Mouse (Mus musculus): ENCODE results near the gene Adam12.

DNA sequence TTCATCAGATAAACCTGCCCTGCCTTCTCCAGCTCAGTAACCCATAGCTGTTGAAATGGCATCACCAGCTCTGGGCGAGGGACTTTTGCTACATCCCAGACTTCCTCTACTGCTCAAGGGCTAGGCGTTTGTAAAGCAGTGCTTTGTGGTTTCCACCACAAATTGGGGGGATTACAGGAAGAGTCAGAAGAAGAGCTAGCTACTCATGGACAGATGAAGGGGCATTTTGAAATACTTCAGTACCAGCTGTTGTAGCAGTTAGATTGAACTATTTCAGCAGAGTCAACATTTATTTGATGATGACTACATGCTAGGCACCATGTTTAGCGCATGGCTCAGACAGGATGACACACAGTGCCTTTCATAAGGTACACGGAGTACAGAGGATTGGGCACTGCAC is 361.7 kb downstream of the Adam12 start:
- no peak for TF ChIP-seq CTCF (conservative IDR thresholded peaks at IDR 0.05; ENCODE audit: low read length)
- TF ChIP-seq POU5F1 (IDR thresholded peaks at IDR 0.05; ENCODE audit: borderline replicate concordance, low read length), result no peak
- no peak for TF ChIP-seq NANOG (IDR thresholded peaks at IDR 0.05; ENCODE audit: borderline replicate concordance, low read length)

Measured in E14TG2a.4 (cell line).